Comparison of ENCODE assay signal across 27 mouse cellular contexts in genomic region chr10:42518363-42518762, GRCm38 (mm10). TPM values are rescaled to one million over a fixed set of nuclear protein-coding genes. Genes with fewer than 3 reads are reported as not detected.
A peak's percentile ranks its signal among the peaks of the same experiment; 100 is the strongest.
DNase-seq lines count a peak whose midpoint lies in the region; ATAC-seq lines count a peak whose summit lies in the region.
"Had no signal": no experiment of that assay in that cellular context is flagged by ENCODE, and none has a peak within 500 bp of the region (broad histone marks: within the 10 kb centered on the region; RNA-seq: fewer than 3 reads in every experiment).

No protein-coding gene starts in this region.

- no peaks in the 10 kb centered on the region for H3K27me3 ChIP-seq in liver, embryonic 12.5 days (replicated peaks)
- H3K27me3 ChIP-seq: forebrain, embryonic 12.5 days; intestine, embryonic 15.5 days; megakaryocyte, embryonic 14.5 days; Patski had no signal

- peak; percentile 14 to 35 for DNase-seq in thymus, postnatal 10 days (ENCODE audit: low spot score in 2 of 2)
- no peak for DNase-seq in thymus, adult 18-20 months
- DNase-seq in heart, adult 11 months, result no peak
- no peak for DNase-seq in heart, postnatal 4 days
- DNase-seq in ovary, postnatal 14 days (ENCODE audit: low spot score), result no peak
- no peak for DNase-seq in embryo, embryonic 11 days
- DNase-seq: adrenal gland, postnatal 10 days; cerebellum, adult 8-10 months; cerebellum, postnatal 36 days; kidney, adult 8-10 months; kidney, postnatal 10 days; lung, postnatal 10 days; midbrain, embryonic 14.5 days; right cerebral cortex, postnatal 25 days; spleen, adult 18-20 months had no signal

- H3K4me3 ChIP-seq in liver, embryonic 12.5 days, result no peak overlapping the region
- H3K4me3 ChIP-seq: embryonic facial prominence, embryonic 10.5 days; forebrain, embryonic 12.5 days; hindbrain, embryonic 10.5 days; intestine, embryonic 15.5 days; limb, embryonic 10.5 days; megakaryocyte, embryonic 14.5 days had no signal

- WGBS in liver, embryonic 12.5 days (ENCODE audit: insufficient replicate concordance), result 37% methylated on average over 8 of the region's 8 CpGs

- peaks cover 37% of the 10 kb centered on the region for H3K36me3 ChIP-seq in liver, embryonic 12.5 days
- H3K36me3 ChIP-seq: embryonic facial prominence, embryonic 10.5 days; intestine, embryonic 15.5 days had no signal

- no peaks in the 10 kb centered on the region for H3K9me3 ChIP-seq in liver, embryonic 12.5 days (replicated peaks)
- H3K9me3 ChIP-seq: embryonic facial prominence, embryonic 10.5 days; forebrain, embryonic 12.5 days; hindbrain, embryonic 10.5 days; intestine, embryonic 15.5 days; limb, embryonic 10.5 days; megakaryocyte, embryonic 14.5 days had no signal

- peak; percentile 76 for ATAC-seq in liver, embryonic 12.5 days
- ATAC-seq in megakaryocyte progenitor cell, adult 5-6 weeks (replicated peaks; ENCODE audit: poor library complexity), result peak; percentile 54
- ATAC-seq: CD4-positive, CD25-positive, alpha-beta regulatory T cell, adult 4 months; hindbrain, embryonic 16.5 days; intestine, embryonic 15.5 days; Patski had no signal

- H3K9ac ChIP-seq in liver, embryonic 12.5 days, result peak overlapping the region; percentile 22; the same call in 1 of the 2 replicates
- H3K9ac ChIP-seq: forebrain, embryonic 12.5 days; intestine, embryonic 15.5 days had no signal

- peaks cover 95% of the 10 kb centered on the region for H3K4me1 ChIP-seq in liver, embryonic 12.5 days
- H3K4me1 ChIP-seq: hindbrain, embryonic 10.5 days; intestine, embryonic 15.5 days; limb, embryonic 10.5 days had no signal

- H3K4me2 ChIP-seq in liver, embryonic 12.5 days, result peak overlapping the region; percentile 40
- H3K4me2 ChIP-seq: forebrain, embryonic 12.5 days; heart, embryonic 11.5 days; intestine, embryonic 15.5 days had no signal

- peak overlapping the region; percentile 84 for H3K27ac ChIP-seq in liver, embryonic 12.5 days
- H3K27ac ChIP-seq: embryonic facial prominence, embryonic 10.5 days; forebrain, embryonic 12.5 days; hindbrain, embryonic 10.5 days; intestine, embryonic 15.5 days; limb, embryonic 10.5 days had no signal

RNA-seq across cellular contexts. Expression of gene Snx3, which starts 16.5 kb away (rescaled TPM):
- 291 and 307 TPM in 2 replicates for polyA plus RNA-seq in liver, embryonic 12.5 days (2016; fragmentation: Nextera tagmentation; extraction: Ambion mirVana)
- total RNA-seq in megakaryocyte progenitor cell, adult 5-6 weeks (2015), result 274 and 286 TPM in 2 replicates
- total RNA-seq in megakaryocyte progenitor cell, adult 5-6 weeks (2017), result 104 and 114 TPM in 2 replicates
- total RNA-seq in heart, postnatal 4 days (2021), result 100 to 1,000 TPM; 211 to 223 TPM

RNA-seq across cellular contexts. Expression of gene Afg1l, which starts 40.0 kb away (rescaled TPM):
- 3.2 and 3.3 TPM in 2 replicates for polyA plus RNA-seq in liver, embryonic 12.5 days (2016; fragmentation: Nextera tagmentation; extraction: Ambion mirVana)
- 2.1 and 3.1 TPM in 2 replicates for total RNA-seq in megakaryocyte progenitor cell, adult 5-6 weeks (2015)
- 3.0 and 5.7 TPM in 2 replicates for total RNA-seq in megakaryocyte progenitor cell, adult 5-6 weeks (2017)
- total RNA-seq in heart, postnatal 4 days (2021), result 10 to 100 TPM; 19.2 to 22.1 TPM

Comparison
In these comparisons a context has a peak if more than half of its experiments do, and no peak if none do; other contexts are left out.
1. DNase-seq: peak in thymus, postnatal 10 days (2 of 2); none in thymus, adult 18-20 months (0 of 2), heart, adult 11 months (single experiment), heart, postnatal 4 days (single experiment), ovary, postnatal 14 days (single experiment) and embryo, embryonic 11 days (single experiment).